Mouse (Mus musculus): ENCODE measurements at regions not wholly inside any gene's neighbourhood (a gene's known extent, or its start where the extent isn't known, plus 50 kb on each side); places are given as distances from the start of the nearest gene placed in this dataset.
"Not testable (repeated sequence)": the region's sequence is repeated elsewhere in the genome, so short reads cannot be mapped to it uniquely, and the experiment has no call there.

- DNase-seq (ENCODE audit: low spot score in 2 of 2) = peak in 1 of 2 experiments; percentile 4
These were observed 51.4 kb upstream of the Dpt start for GRCm38 (mm10) chr1:164744955-164745608.

GRCm38 (mm10) chr1:164744499-164744898 is 51.9 kb upstream of the Dpt start:
- no peak for DNase-seq (ENCODE audit: low spot score in 2 of 2)

- not testable (repeated sequence) for DNase-seq (ENCODE audit: low spot score in 2 of 2)
These were observed 53.5 kb upstream of the Dpt start for GRCm38 (mm10) chr1:164742897-164743296.

GRCm38 (mm10) chr1:164735646-164736045 is 60.8 kb upstream of the Dpt start:
- DNase-seq (ENCODE audit: low spot score in 2 of 2) = no peak

GRCm38 (mm10) chr1:164733741-164734140 is 62.7 kb upstream of the Dpt start:
- DNase-seq (ENCODE audit: low spot score in 2 of 2) = no peak

- no peak for DNase-seq (ENCODE audit: low spot score in 2 of 2)
These were observed 74.4 kb upstream of the Dpt start for GRCm38 (mm10) chr1:164722054-164722453.

GRCm38 (mm10) chr1:164714905-164715304 is 81.5 kb upstream of the Dpt start:
- no peak for DNase-seq (ENCODE audit: low spot score in 2 of 2)

GRCm38 (mm10) chr1:164713798-164714551 is 82.5 kb upstream of the Dpt start:
- no peak for DNase-seq (ENCODE audit: low spot score in 2 of 2)

- DNase-seq (ENCODE audit: low spot score in 2 of 2) = no peak
These were observed 83.9 kb upstream of the Dpt start for GRCm38 (mm10) chr1:164712514-164712913.

GRCm38 (mm10) chr1:164704397-164705091 is 91.9 kb upstream of the Dpt start:
- DNase-seq (ENCODE audit: low spot score in 2 of 2) = no peak

GRCm38 (mm10) chr1:164703560-164704131 is 92.8 kb upstream of the Dpt start:
- DNase-seq (ENCODE audit: low spot score in 2 of 2) = no peak

- DNase-seq (ENCODE audit: low spot score in 2 of 2) = no peak
These were observed 106.4 kb upstream of the Dpt start for GRCm38 (mm10) chr1:164690055-164690454.

- no peak for DNase-seq (ENCODE audit: low spot score in 2 of 2)
These were observed 107.1 kb upstream of the Dpt start for GRCm38 (mm10) chr1:164689311-164689710.

GRCm38 (mm10) chr1:164684437-164684836 is 112.0 kb upstream of the Dpt start:
- DNase-seq (ENCODE audit: low spot score in 2 of 2) = no peak

- DNase-seq (ENCODE audit: low spot score in 2 of 2) = no peak
These were observed 112.7 kb upstream of the Dpt start for GRCm38 (mm10) chr1:164683788-164684187.

- no peak for DNase-seq (ENCODE audit: low spot score in 2 of 2)
These were observed 113.4 kb upstream of the Dpt start for GRCm38 (mm10) chr1:164682867-164683599.

GRCm38 (mm10) chr1:164682426-164682825 is 114.0 kb upstream of the Dpt start:
- no peak for DNase-seq (ENCODE audit: low spot score in 2 of 2)

- DNase-seq (ENCODE audit: low spot score in 2 of 2) = peak; percentile 18 to 29
These were observed 114.9 kb upstream of the Dpt start for GRCm38 (mm10) chr1:164681582-164681981.

- no peak for DNase-seq (ENCODE audit: low spot score in 2 of 2)
These were observed 118.1 kb upstream of the Dpt start for GRCm38 (mm10) chr1:164678303-164678702.

GRCm38 (mm10) chr1:164652244-164652643 is 144.2 kb upstream of the Dpt start:
- DNase-seq (ENCODE audit: low spot score in 2 of 2) = no peak

GRCm38 (mm10) chr1:164637901-164638462 is 158.5 kb upstream of the Dpt start:
- no peak for DNase-seq (ENCODE audit: low spot score in 2 of 2)

Data from spleen, postnatal 36 days (tissue).